Mouse (Mus musculus) c-Kit-positive CD71-positive TER-119-positive erythroid progenitor cells, embryonic 14.5 days (primary cell): ENCODE measurements around the gene Olfr733.

Source experiments
- DNase-seq: peaks from one replicate; pipeline ENCODE4 v3.0.0-alpha.2; 2013; ENCODE audit warnings: low spot score

Olfr733 gene

GRCm38 (mm10) chr14:50301422-50301821 lies at the start of gene Olfr733:
Olfr733 (minus strand) TSS chr14:50301522.
- no peak for DNase-seq

DNA sequence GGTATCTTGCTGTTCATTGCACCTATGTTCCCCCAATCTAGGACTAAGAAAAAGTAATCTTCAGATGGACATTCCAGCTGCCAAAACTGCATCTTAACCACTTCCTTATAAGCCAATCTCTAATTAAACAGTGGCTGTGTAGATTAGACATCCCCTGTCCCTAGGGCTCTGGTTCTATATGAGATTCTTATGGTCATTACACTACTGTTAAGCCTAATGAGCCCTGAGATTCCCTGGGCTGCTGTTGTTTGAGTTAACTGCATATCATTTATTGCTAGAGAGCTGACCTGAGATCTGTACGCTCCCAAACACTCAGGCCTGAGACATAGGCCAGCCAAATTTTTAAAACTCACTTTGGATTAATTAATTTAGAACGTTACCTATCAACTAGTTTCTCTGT lies 47.5 kb upstream of the Olfr733 start, which contains the start of gene Olfr735:
Gene Olfr735, minus strand, starts transcription at position 77 of the 400 bp plus-strand sequence.
- no peak for DNase-seq

GRCm38 (mm10) chr14:50326661-50327060 lies 25.3 kb upstream of the Olfr733 start, which contains the start of gene Olfr734:
Olfr734 (minus strand) TSS chr14:50326761.
- no peak for DNase-seq

GRCm38 (mm10) chr14:50284106-50284505 lies 17.2 kb downstream of the Olfr733 start, which contains the start of gene Olfr732:
Olfr732 (minus strand) TSS chr14:50284206.
- no peak for DNase-seq
